Comparison of ENCODE assay signal across 9 mouse cellular contexts in genomic region chr14:59084396-59084795, GRCm38 (mm10). TPM values are rescaled to one million over a fixed set of nuclear protein-coding genes. Genes with fewer than 3 reads are reported as not detected.
DNase-seq lines count a peak whose midpoint lies in the region; ATAC-seq and TF ChIP-seq lines count a peak whose summit lies in the region.
"Had no signal": no experiment of that assay in that cellular context is flagged by ENCODE, and none has a peak within 500 bp of the region (broad histone marks: within the 10 kb centered on the region; RNA-seq: fewer than 3 reads in every experiment).

No protein-coding gene starts in this region.

- H3K9me3 ChIP-seq in kidney, embryonic 15.5 days (replicated peaks): no peaks in the 10 kb centered on the region
- no peaks in the 10 kb centered on the region for H3K9me3 ChIP-seq in limb, embryonic 14.5 days (ENCODE audit: control insufficient read depth, low read length)

- DNase-seq in kidney, adult 2 months: peak; percentile 48
- DNase-seq in R1 (ENCODE audit: low read depth, low spot score): peak; percentile 5
- DNase-seq in cerebellum, adult 9-10 months: peak; percentile 55
- peak; percentile 24 for DNase-seq in induced T-regulatory cell, adult 2 months (ENCODE audit: low read depth)
- DNase-seq in limb, embryonic 14.5 days (ENCODE audit: low spot score): peak; percentile 64
- DNase-seq in thymus, postnatal 10 days (ENCODE audit: low spot score in 2 of 2): no peak

- ATAC-seq in kidney, embryonic 15.5 days (replicated peaks; ENCODE audit: low FRiP score): no peak
- no peak; the same call in 1 of the 2 replicates for ATAC-seq in limb, embryonic 14.5 days (ENCODE audit: low FRiP score, low read depth)
- ATAC-seq in erythroid progenitor cell, adult 5-6 weeks (replicated peaks; ENCODE audit: low FRiP score, poor library complexity, severe bottlenecking): no peak

- H3K36me3 ChIP-seq in kidney, adult 2 months (ENCODE audit: control insufficient read depth, insufficient read depth, low read length): no peaks in the 10 kb centered on the region
- no peaks in the 10 kb centered on the region for H3K36me3 ChIP-seq in kidney, embryonic 15.5 days
- H3K36me3 ChIP-seq in limb, embryonic 14.5 days (ENCODE audit: control insufficient read depth, insufficient read depth, low read length): no peaks in the 10 kb centered on the region

- no peak overlapping the region for H3K4me3 ChIP-seq in kidney, adult 2 months (ENCODE audit: insufficient read depth, low read depth, low read length)
- H3K4me3 ChIP-seq in kidney, embryonic 15.5 days (replicated peaks): no peak overlapping the region
- H3K4me3 ChIP-seq in limb, embryonic 14.5 days (replicated peaks; ENCODE audit: low read length): no peak overlapping the region

- no peak overlapping the region for H3K27ac ChIP-seq in kidney, adult 2 months (ENCODE audit: insufficient read depth, low read depth, low read length)
- no peak overlapping the region for H3K27ac ChIP-seq in kidney, embryonic 15.5 days
- H3K27ac ChIP-seq in limb, embryonic 14.5 days (replicated peaks; ENCODE audit: low read depth, low read length): no peak overlapping the region

- no peak overlapping the region for H3K4me2 ChIP-seq in kidney, embryonic 15.5 days
- H3K4me2 ChIP-seq in limb, embryonic 14.5 days (replicated peaks; ENCODE audit: low read depth, low read length, severe bottlenecking): no peak overlapping the region

- H3K27me3 ChIP-seq in kidney, adult 2 months (replicated peaks; ENCODE audit: control insufficient read depth, insufficient read depth, low read length): no peaks in the 10 kb centered on the region
- H3K27me3 ChIP-seq in kidney, embryonic 15.5 days: no peaks in the 10 kb centered on the region
- no peaks in the 10 kb centered on the region for H3K27me3 ChIP-seq in limb, embryonic 14.5 days (ENCODE audit: control insufficient read depth, insufficient read depth, low read length)

- no peak for TF ChIP-seq POLR2A in kidney, adult 2 months (IDR thresholded peaks at IDR 0.05; ENCODE audit: low read depth, low read length)
- TF ChIP-seq POLR2A in limb, embryonic 14.5 days (IDR thresholded peaks at IDR 0.05; ENCODE audit: borderline replicate concordance, extremely low read depth, insufficient read depth, insufficient read length): no peak

- TF ChIP-seq CTCF in kidney, adult 2 months (conservative IDR thresholded peaks at IDR 0.05; ENCODE audit: insufficient read depth, insufficient read length, low read depth, low read length): peak; percentile 76

- no peaks in the 10 kb centered on the region for H3K4me1 ChIP-seq in kidney, adult 2 months (ENCODE audit: control insufficient read depth, insufficient read depth, low read length)
- no peaks in the 10 kb centered on the region for H3K4me1 ChIP-seq in kidney, embryonic 15.5 days
- H3K4me1 ChIP-seq in limb, embryonic 14.5 days (ENCODE audit: control insufficient read depth, insufficient read depth, low read length): 0 out of 2 replicates have a peak, but pooled peaks cover 2% of the 10 kb centered on the region

- WGBS in kidney, adult 2 months: 18% methylated on average over 6 of the region's 6 CpGs
- WGBS in kidney, embryonic 15.5 days: 24% methylated on average over 6 of the region's 6 CpGs
- 27% methylated on average over 6 of the region's 6 CpGs for WGBS in limb, embryonic 14.5 days

- H3K9ac ChIP-seq in kidney, embryonic 15.5 days: no peak overlapping the region
- no peak overlapping the region for H3K9ac ChIP-seq in limb, embryonic 14.5 days (ENCODE audit: low read depth, low read length, severe bottlenecking)

RNA-seq across cellular contexts. Expression of gene 1700129C05Rik, which starts 58.3 kb away (rescaled TPM):
- polyA plus RNA-seq in kidney, adult 2 months (2012; rRNA removed): 0.24 TPM in 1 of 2 replicates, not detected in the other
- polyA plus RNA-seq in kidney, embryonic 15.5 days (2015; fragmentation: Nextera tagmentation; extraction: Ambion mirVana): not detected in 2 replicates
- not detected in 2 replicates for polyA plus RNA-seq in limb, embryonic 14.5 days (2012; rRNA removed)
- polyA plus RNA-seq in limb, embryonic 14.5 days (2014; fragmentation: Nextera tagmentation; extraction: Ambion mirVana): not detected in 2 replicates
- total RNA-seq in erythroid progenitor cell, adult 5-6 weeks (2015; ENCODE audit: low replicate concordance): not detected in 2 replicates
- total RNA-seq in erythroid progenitor cell, adult 5-6 weeks (2017; ENCODE audit: low replicate concordance): not detected in 2 replicates
- total RNA-seq: neutrophil, adult 5-6 weeks had no signal

Comparison
In these comparisons a context has a peak if more than half of its experiments do, and no peak if none do; other contexts are left out.
1. DNase-seq: peak in kidney, adult 2 months (single experiment), R1 (single experiment), cerebellum, adult 9-10 months (single experiment), induced T-regulatory cell, adult 2 months (single experiment) and limb, embryonic 14.5 days (single experiment); none in thymus, postnatal 10 days (0 of 2).